Mouse (Mus musculus) hindbrain, embryonic 13.5 days (tissue): ENCODE measurements around the gene Ace3. TPM values are rescaled to one million over a fixed set of nuclear protein-coding genes. Genes with fewer than 3 reads are reported as not detected.
A peak's percentile ranks its signal among the peaks of the same experiment; 100 is the strongest.

Experiments used
- ATAC-seq: fragments of 200-750 bp; cut with Nextera tagmentation; 2 replicates; pipeline ENCODE4 v1.8.0; 2017; ENCODE audit warnings: moderate TSS enrichment; ENCODE audit not compliant: low FRiP score
- H3K27ac ChIP-seq: fragments of 300-500 bp; sonication (generic); 2 replicates; pipeline ENCODE4 v1.5.1; 2015; ENCODE audit warnings: inconsistent platforms, mild to moderate bottlenecking, moderate library complexity
- H3K27me3 ChIP-seq: fragments of 300-500 bp; sonication (generic); 2 replicates; pipeline ENCODE4 v1.6.1; 2015; ENCODE audit warnings: mild to moderate bottlenecking, inconsistent platforms
- H3K36me3 ChIP-seq: fragments of 300-500 bp; sonication (generic); 2 replicates; pipeline ENCODE4 v1.6.1; 2015; ENCODE audit warnings: mild to moderate bottlenecking, inconsistent platforms
- H3K4me1 ChIP-seq: fragments of 300-500 bp; sonication (generic); replicated peaks from 2 replicates; pipeline ENCODE4 v1.6.1; 2015; ENCODE audit warnings: inconsistent platforms
- H3K4me2 ChIP-seq: fragments of 300-500 bp; sonication (generic); 2 replicates; pipeline ENCODE4 v1.6.1; 2015; ENCODE audit warnings: inconsistent platforms, mild to moderate bottlenecking, moderate library complexity
- H3K4me3 ChIP-seq: fragments of 300-500 bp; sonication (generic); 2 replicates; pipeline ENCODE4 v1.5.1; 2015; ENCODE audit warnings: mild to moderate bottlenecking, inconsistent platforms
- H3K9ac ChIP-seq: fragments of 300-500 bp; sonication (generic); 2 replicates; pipeline ENCODE4 v1.6.1; 2015; ENCODE audit warnings: mild to moderate bottlenecking, inconsistent platforms
- H3K9me3 ChIP-seq: fragments of 300-500 bp; sonication (generic); 2 replicates; pipeline ENCODE4 v1.6.1; 2016; ENCODE audit warnings: inconsistent platforms
- whole genome bisulfite sequencing: fragments of 180-500 bp; shearing (Covaris S2); methylation state at CpG from one replicate; pipeline ENCODE4 v1.1.7; 2015; 5-methylcytosine and 5-hydroxymethylcytosine counted together
- polyA plus RNA-seq: library from polyadenylated mRNA; unstranded; fragments of >200 nt; fragmentation: Nextera tagmentation; extraction: Ambion mirVana; gene quantifications from 2 replicates; pipeline ENCODE4 v1.2.1, GENCODE M21; 2015

The Ace3 gene
- 0.08 TPM in 1 of 2 replicates, not detected in the other for polyA plus RNA-seq

DNA sequence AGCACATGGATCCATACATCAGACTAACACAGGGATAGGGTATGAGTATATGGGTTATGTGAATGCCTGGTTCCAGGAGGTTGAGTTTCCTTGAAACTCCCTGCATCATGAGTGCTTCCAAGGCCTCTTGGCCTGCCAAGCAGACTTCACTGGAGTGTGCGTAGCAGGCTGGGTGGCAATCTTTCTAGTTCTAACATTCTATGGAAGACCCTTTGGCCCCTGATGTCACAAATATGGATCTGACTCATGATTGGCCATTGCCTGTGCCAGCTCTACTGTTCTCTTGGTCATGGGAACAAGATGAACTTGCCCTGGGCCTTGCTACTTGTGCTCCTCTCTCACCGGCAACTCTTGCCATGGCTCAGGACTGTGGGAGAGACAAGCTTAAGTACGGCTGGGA is at the start of gene Ace3:
Gene Ace3, plus strand, starts transcription at position 301 of the 400 bp plus-strand sequence.
- H3K27ac ChIP-seq, result no peak within 1 kb of the TSS
- H3K4me2 ChIP-seq, result no peak within 1 kb of the TSS
- no peak for ATAC-seq
- H3K4me1 ChIP-seq, result 0 out of 2 replicates have a peak, but pooled peaks cover under 1% of the 10 kb centered on the region
- H3K27me3 ChIP-seq, result peaks cover 5% of the 10 kb centered on the region; the same call in 1 of the 2 replicates
- H3K36me3 ChIP-seq, result no peaks in the 10 kb centered on the region
- no peak within 1 kb of the TSS for H3K4me3 ChIP-seq
- H3K9me3 ChIP-seq, result no peaks in the 10 kb centered on the region
- 94% methylated on average over 3 of the region's 3 CpGs for WGBS
- no peak within 1 kb of the TSS for H3K9ac ChIP-seq

DNA sequence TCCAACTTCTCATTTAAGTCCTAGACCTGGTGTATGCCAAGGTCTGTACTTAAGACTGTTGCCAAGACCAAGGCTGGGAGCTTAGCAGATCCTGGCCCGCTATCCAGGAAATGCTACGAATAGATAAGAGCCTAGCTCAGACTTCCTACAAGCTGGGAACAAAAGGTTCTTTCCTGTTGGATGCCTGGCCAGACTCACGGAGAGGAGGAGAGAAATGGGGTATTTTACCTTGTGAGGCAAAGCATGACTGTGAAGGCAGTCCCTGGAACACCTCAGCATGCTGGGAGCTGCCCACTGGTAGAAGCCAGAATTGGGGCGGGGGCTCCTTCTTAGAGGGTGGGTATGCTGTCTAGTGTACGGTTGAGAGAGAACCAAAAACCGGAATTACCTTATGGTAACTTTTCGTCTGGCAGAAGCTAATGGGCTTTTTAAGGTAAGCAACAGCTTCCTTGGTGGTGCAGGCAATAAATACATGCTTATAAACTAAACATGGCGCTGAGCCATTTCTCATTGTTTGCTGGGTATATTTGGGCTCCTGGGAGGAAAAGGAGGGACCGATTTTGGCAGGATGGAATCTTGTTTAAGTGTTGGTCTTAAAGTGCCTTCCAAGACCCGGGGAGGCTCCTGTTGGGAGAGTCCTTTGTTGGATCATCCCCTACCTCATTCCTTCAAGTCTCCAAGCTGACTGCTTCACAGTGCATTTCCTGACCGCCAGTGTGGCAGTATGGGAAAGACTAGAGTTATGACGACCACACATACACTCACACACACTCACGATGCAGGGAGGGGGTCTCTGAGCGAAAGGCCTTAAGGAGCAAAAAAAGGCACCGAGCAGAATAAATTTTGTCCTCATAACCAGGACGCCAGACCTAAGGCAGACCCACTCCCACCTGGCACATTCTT is 49.5 kb upstream of the Ace3 start:
- H3K9ac ChIP-seq, result peak overlapping the region; percentile 79
- H3K27ac ChIP-seq, result no peak overlapping the region
- WGBS, result 77% methylated on average over 16 of the region's 16 CpGs
- no peaks in the 10 kb centered on the region for H3K36me3 ChIP-seq
- no peaks in the 10 kb centered on the region for H3K9me3 ChIP-seq
- ATAC-seq, result no peak
- peaks cover 31% of the 10 kb centered on the region for H3K4me1 ChIP-seq
- H3K4me3 ChIP-seq, result peak overlapping the region; percentile 66
- peaks cover 36% of the 10 kb centered on the region for H3K27me3 ChIP-seq
- H3K4me2 ChIP-seq, result peak overlapping the region; percentile 81

DNA sequence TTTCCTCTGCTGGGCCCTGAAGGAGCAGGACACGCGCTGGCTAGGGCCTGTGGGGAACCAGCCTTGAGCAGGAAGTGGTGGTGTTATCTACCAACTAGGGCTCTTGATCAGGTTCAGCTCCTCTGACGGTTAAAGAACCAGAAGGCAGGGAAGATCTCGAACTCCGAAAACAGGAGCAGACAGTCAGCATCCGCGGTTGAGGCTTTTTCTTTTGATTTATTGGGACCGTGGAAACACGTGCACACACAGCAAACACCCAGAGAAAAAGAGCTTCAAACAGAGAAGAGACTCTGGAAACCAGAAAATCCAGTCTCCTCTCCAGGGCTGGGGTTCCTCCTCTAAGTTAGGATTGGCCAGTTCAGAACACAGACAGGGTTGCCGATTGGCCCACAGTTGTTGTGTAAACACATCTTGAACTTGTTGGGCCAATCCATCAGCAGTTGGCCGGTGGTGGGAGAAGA is 47.8 kb upstream of the Ace3 start:
- Histone ChIP-seq H3K27ac (no peak overlapping the region), H3K4me2 (no peak overlapping the region), H3K4me1 (peaks cover 31% of the 10 kb centered on the region), H3K36me3 (no peaks in the 10 kb centered on the region), H3K9ac (no peak overlapping the region), H3K27me3 (peaks cover 27% of the 10 kb centered on the region), H3K4me3 (no peak overlapping the region), H3K9me3 (no peaks in the 10 kb centered on the region)
- WGBS, result 51% methylated on average over 11 of the region's 11 CpGs
- ATAC-seq, result no peak

DNA sequence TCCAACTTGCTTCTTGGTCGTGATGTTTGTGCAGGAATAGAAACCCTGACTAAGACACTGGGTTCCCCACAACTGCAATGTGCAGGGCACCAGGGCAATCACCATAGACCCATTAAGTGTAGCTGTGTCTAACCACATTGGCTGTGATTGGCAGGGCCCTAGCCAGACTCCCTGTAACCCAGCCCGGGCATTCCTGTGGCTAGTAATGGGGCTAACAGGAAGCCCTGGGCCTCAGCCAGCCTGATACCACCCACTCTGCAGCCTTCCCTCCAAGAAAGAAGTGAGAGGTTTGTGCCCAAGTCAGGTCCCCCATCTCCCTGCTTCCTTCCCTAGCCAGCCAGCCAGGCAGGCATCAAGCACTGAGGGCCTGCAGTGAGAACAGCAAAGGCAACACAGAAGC is 46.2 kb upstream of the Ace3 start:
- no peaks in the 10 kb centered on the region for H3K36me3 ChIP-seq
- H3K27ac ChIP-seq, result no peak overlapping the region
- H3K4me3 ChIP-seq, result no peak overlapping the region
- H3K9me3 ChIP-seq, result no peaks in the 10 kb centered on the region
- peaks cover 16% of the 10 kb centered on the region for H3K27me3 ChIP-seq
- H3K9ac ChIP-seq, result no peak overlapping the region
- no peak overlapping the region for H3K4me2 ChIP-seq
- WGBS, result 87% methylated on average over 2 of the region's 2 CpGs
- no peak for ATAC-seq
- peaks cover 18% of the 10 kb centered on the region for H3K4me1 ChIP-seq

DNA sequence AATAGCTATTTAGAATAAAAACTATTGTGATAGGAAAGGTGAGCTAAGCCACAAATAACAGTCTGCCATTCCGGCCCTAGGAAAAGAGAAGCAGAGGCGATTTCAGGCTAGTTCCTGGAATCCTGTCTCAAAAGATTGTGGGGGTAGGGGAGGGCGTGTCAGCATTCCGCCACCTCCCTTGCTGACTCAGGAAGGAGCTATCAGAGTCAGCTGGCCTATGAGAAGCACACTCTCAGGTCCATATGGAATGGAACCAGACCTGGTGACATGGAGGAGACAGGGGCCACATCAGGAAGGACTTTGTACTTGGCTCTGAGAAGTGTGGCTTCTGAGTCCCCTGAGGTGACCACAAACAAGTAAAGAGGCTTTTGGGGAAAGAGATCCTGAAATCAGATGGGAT is 44.0 kb upstream of the Ace3 start:
- Histone ChIP-seq H3K4me2 (no peak overlapping the region), H3K36me3 (no peaks in the 10 kb centered on the region), H3K9ac (no peak overlapping the region), H3K27me3 (peaks cover 7% of the 10 kb centered on the region; the same call in 1 of the 2 replicates), H3K27ac (no peak overlapping the region), H3K9me3 (no peaks in the 10 kb centered on the region), H3K4me1 (no peaks in the 10 kb centered on the region), H3K4me3 (no peak overlapping the region)
- WGBS, result 88% methylated on average over 4 of the region's 4 CpGs
- no peak for ATAC-seq

DNA sequence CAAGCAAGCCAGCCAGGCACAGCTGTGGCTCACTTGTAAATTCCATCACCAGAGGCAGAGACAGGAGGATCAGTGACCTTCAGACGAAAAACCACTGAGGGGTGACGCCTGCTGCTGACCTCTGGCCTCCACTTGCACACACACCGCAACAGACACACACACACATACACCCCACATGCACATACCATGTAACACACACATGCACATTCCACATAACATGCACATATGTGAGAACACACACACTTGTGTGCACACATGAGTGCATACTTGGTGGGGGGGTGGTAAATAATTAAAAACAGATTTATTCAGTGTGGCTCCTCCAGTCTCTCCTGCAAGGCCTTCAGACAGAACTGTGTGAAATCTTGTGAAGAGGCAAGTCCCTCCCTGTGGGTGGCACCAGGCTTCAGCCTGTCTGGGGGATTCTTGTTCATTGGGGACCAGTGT is 42.9 kb upstream of the Ace3 start:
- no peaks in the 10 kb centered on the region for H3K9me3 ChIP-seq
- 38% methylated on average over 3 of the region's 3 CpGs for WGBS
- ATAC-seq, result no peak

DNA sequence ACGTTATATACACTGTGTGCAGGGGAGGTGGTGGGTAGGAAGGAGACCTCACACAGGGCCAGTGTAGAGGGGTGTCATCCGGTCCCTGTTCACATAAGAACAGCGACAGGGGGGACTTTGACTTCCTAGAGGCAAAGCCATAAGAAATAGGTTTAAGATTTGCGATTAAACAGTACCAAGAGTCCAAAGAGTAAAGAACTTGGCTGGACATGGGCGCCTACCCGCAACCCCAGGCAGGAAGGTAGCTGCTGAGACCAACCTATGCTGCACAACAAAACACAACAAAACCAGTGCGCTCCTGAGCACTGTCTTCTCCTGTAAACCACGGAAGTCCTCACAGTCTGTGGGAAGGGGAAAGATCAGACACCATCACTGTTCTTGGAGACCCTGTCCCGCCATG is 42.4 kb upstream of the Ace3 start:
- Histone ChIP-seq H3K27me3 (0 out of 2 replicates have a peak, but pooled peaks cover 3% of the 10 kb centered on the region), H3K4me2 (no peak overlapping the region), H3K4me1 (no peaks in the 10 kb centered on the region), H3K9ac (no peak overlapping the region), H3K36me3 (no peaks in the 10 kb centered on the region), H3K27ac (no peak overlapping the region), H3K9me3 (no peaks in the 10 kb centered on the region), H3K4me3 (no peak overlapping the region)
- WGBS, result 88% methylated on average over 9 of the region's 9 CpGs
- no peak for ATAC-seq

More for the DNA sequence above, 42.9 kb upstream of the Ace3 start:
- no peaks in the 10 kb centered on the region for H3K36me3 ChIP-seq
- H3K4me1 ChIP-seq, result no peaks in the 10 kb centered on the region
- 0 out of 2 replicates have a peak, but pooled peaks cover 3% of the 10 kb centered on the region for H3K27me3 ChIP-seq
- H3K27ac ChIP-seq, result no peak overlapping the region
- H3K4me3 ChIP-seq, result no peak overlapping the region
- H3K4me2 ChIP-seq, result no peak overlapping the region
- H3K9ac ChIP-seq, result no peak overlapping the region

DNA sequence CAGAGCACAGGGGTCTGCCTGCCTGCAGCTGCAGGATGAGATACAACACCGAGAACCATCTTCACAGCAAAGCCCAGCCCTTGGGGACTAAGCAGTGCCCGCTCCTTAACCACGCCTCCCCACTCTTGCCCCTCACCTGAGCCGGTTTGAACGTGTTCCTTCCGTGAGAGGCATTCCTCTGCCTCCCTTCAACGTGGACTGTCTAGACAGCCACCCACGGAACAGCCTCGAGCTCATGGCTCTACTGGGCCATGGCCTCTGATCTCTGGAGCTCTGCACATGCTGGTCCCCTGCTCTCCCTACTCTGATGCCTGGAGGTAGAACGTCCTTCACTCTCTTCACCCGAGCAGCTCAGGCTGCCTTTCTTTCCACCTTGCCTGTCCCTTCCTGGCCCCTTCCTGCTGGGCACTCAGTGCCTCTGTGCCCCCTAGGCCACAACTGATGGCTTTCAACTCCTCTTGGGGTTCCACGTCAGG is 41.5 kb upstream of the Ace3 start, which contains the start of gene Cyb561:
Gene Cyb561, minus strand, starts transcription at position 426 of the 476 bp plus-strand sequence.
- ATAC-seq, result no peak
- 84% methylated on average over 12 of the region's 12 CpGs for WGBS
- Histone ChIP-seq H3K9ac (no peak within 1 kb of the TSS), H3K27me3 (0 out of 2 replicates have a peak, but pooled peaks cover 3% of the 10 kb centered on the region), H3K4me3 (no peak within 1 kb of the TSS), H3K27ac (no peak within 1 kb of the TSS), H3K4me1 (no peaks in the 10 kb centered on the region), H3K36me3 (no peaks in the 10 kb centered on the region), H3K4me2 (no peak within 1 kb of the TSS), H3K9me3 (no peaks in the 10 kb centered on the region)

DNA sequence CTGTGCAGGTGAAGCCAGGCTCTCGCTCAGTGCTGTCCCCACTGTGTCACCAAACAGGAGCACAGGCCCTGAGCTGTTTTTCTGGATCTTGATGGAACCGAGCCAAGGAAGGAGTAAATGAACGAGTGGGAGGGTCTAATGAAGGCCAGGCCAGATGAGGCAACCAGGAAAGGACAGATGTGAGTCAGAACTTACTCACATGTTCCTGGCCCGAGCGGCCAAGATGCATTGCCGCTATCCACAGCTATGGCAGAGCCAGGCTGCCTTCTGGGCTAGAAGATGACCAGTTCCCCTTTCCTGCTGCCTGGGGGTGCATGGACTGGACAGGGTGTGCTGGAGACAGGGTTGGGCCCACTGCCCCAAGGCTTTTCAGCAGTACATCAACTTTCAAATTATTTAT is 41.1 kb upstream of the Ace3 start:
- no peaks in the 10 kb centered on the region for H3K36me3 ChIP-seq
- 83% methylated on average over 6 of the region's 6 CpGs for WGBS
- no peak overlapping the region for H3K4me2 ChIP-seq
- H3K27ac ChIP-seq, result no peak overlapping the region
- no peak overlapping the region for H3K4me3 ChIP-seq
- 0 out of 2 replicates have a peak, but pooled peaks cover 3% of the 10 kb centered on the region for H3K27me3 ChIP-seq
- no peak for ATAC-seq
- no peaks in the 10 kb centered on the region for H3K9me3 ChIP-seq
- H3K9ac ChIP-seq, result no peak overlapping the region
- no peaks in the 10 kb centered on the region for H3K4me1 ChIP-seq

DNA sequence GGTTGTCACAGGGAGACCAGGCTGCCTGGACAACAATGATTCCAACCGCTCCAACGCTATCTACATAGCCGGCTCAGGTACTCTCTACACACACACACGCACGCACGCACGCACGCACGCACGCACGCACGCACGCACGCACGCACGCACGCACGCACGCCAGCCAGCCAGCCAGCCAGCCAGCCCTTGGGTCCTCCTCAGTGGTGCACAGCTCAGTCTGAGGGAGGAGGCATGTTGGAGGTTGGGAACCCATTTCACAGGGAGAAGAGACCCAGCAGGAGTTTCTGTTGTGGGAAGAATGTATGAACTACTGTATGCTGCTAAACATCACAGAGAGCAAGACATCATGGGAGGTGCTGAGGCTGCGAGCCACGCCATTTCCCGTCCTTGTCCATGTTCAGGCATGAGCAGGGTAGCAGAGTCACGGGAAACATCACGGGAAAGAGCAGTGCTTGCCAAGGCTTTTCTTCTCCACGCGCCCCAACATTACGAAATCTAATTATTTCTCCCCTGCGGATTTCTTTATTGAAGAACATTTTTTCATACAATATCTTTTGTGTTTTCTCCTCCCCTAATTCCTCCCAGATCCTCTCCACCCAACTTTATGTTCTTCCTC is 38.6 kb upstream of the Ace3 start:
- 90% methylated on average over 28 of the region's 28 CpGs for WGBS
- Histone ChIP-seq H3K27me3 (no peaks in the 10 kb centered on the region), H3K4me1 (0 out of 2 replicates have a peak, but pooled peaks cover 3% of the 10 kb centered on the region), H3K27ac (no peak overlapping the region), H3K4me3 (no peak overlapping the region), H3K36me3 (no peaks in the 10 kb centered on the region), H3K4me2 (no peak overlapping the region), H3K9ac (no peak overlapping the region), H3K9me3 (no peaks in the 10 kb centered on the region)
- ATAC-seq, result no peak

DNA sequence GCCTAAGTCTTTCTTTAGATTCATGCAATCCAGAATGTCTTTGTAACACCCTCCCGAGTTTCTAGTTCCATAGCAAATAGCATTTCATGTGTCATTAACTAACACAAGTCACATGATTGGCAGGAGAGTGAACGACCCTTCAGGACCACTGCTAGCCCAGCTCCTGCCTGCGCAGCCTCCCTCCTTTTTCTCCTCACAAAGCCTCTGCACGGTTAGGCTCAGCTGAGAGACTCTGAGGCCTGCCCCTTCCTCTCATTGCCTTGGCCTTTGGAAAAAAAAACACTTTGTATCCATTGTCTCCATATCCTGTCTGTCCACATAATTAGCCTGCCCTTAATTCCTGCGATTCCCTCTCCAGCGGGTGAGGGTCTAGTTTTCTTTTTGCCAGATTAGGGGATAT is 37.0 kb upstream of the Ace3 start:
- no peaks in the 10 kb centered on the region for H3K36me3 ChIP-seq
- H3K27me3 ChIP-seq, result no peaks in the 10 kb centered on the region
- ATAC-seq, result no peak
- no peak overlapping the region for H3K27ac ChIP-seq
- WGBS, result 41% methylated on average over 6 of the region's 6 CpGs
- no peaks in the 10 kb centered on the region for H3K9me3 ChIP-seq
- H3K4me1 ChIP-seq, result 0 out of 2 replicates have a peak, but pooled peaks cover 3% of the 10 kb centered on the region
- no peak overlapping the region for H3K9ac ChIP-seq
- no peak overlapping the region for H3K4me3 ChIP-seq
- H3K4me2 ChIP-seq, result no peak overlapping the region

DNA sequence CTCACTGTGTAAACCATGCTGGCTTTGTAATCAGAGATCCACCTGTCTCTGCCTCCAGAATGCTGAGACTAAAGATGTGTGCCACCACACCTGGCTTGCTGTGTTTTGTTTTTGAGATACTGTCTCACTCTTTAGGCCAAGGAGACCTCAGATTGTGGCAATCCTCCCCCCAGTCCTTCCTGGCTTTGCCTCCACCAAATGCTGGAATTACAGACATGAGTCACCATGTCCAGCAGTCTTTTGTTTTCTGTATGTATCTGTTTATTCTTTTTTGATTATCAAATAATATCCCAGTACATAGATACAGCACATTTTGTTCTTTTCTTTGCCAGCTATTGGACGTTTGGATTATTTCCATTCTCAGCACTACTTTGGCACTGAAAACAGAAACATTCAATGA is 35.9 kb upstream of the Ace3 start:
- Histone ChIP-seq H3K9me3 (no peaks in the 10 kb centered on the region), H3K4me2 (no peak overlapping the region), H3K9ac (no peak overlapping the region), H3K27ac (no peak overlapping the region), H3K36me3 (no peaks in the 10 kb centered on the region), H3K4me1 (0 out of 2 replicates have a peak, but pooled peaks cover 3% of the 10 kb centered on the region), H3K4me3 (no peak overlapping the region), H3K27me3 (no peaks in the 10 kb centered on the region)
- no peak for ATAC-seq
- WGBS, result 67% methylated on average over 1 of the region's 1 CpGs
